Mouse (Mus musculus) spleen, adult 2 months (tissue): ENCODE data around the gene Sobp. TPM values are rescaled to one million over a fixed set of nuclear protein-coding genes. Genes with fewer than 3 reads are reported as not detected.

Source experiments
- DNase-seq, 2 experiments: peaks; one replicate each; pipeline versions ENCODE4 v3.0.0 to v3.0.0-alpha.2; 2012 to 2021; ENCODE audit warnings: low spot score in 2 of 2, low read depth in 1 of 2
- H3K27ac ChIP-seq: fragments of 200-500 bp; 2 replicates; pipeline ENCODE4 v1.5.1; 2012; ENCODE audit warnings: low read length, inconsistent platforms; ENCODE audit not compliant: insufficient read depth
- H3K27me3 ChIP-seq: fragments of 200-500 bp; 2 replicates; pipeline ENCODE4 v1.6.1; 2012; ENCODE audit warnings: mild to moderate bottlenecking, moderate library complexity, low read length, inconsistent platforms; ENCODE audit not compliant: control insufficient read depth, insufficient read depth
- H3K36me3 ChIP-seq: fragments of 200-500 bp; 2 replicates; pipeline ENCODE4 v1.6.1; 2012; ENCODE audit warnings: mild to moderate bottlenecking, low read length, inconsistent platforms; ENCODE audit not compliant: control insufficient read depth, insufficient read depth
- H3K4me1 ChIP-seq: fragments of 200-500 bp; 2 replicates; pipeline ENCODE4 v1.6.1; 2011; ENCODE audit warnings: inconsistent platforms; ENCODE audit not compliant: control insufficient read depth, insufficient read depth, insufficient read length
- H3K4me3 ChIP-seq: fragments of 200-500 bp; 2 replicates; pipeline ENCODE4 v1.5.1; 2011; ENCODE audit warnings: mild to moderate bottlenecking, inconsistent platforms; ENCODE audit not compliant: insufficient read depth, insufficient read length; ENCODE audit errors: extremely low read depth
- CTCF ChIP-seq: fragments of 200-500 bp; IDR thresholded peaks from 2 replicates; pipeline ENCODE4 v1.5.1; 2011; ENCODE audit warnings: mild to moderate bottlenecking, inconsistent platforms; ENCODE audit not compliant: insufficient read depth, insufficient read length, insufficient replicate concordance; ENCODE audit errors: extremely low read depth
- POLR2A ChIP-seq: fragments of 200-500 bp; IDR thresholded peaks from 2 replicates; pipeline ENCODE4 v1.6.1; 2011; ENCODE audit warnings: low read depth, low read length, inconsistent platforms
- whole genome bisulfite sequencing: fragments of 180-500 bp; shearing (Covaris S2); methylation state at CpG from one replicate; pipeline ENCODE4 v1.1.7; 2018; 5-methylcytosine and 5-hydroxymethylcytosine counted together
- polyA plus RNA-seq: library from polyadenylated mRNA; depleted of rRNA; stranded (reverse); fragments of >200 nt; gene quantifications from 2 replicates; pipeline ENCODE4 v1.2.3, GENCODE M21; 2012

The Sobp gene
- polyA plus RNA-seq, 1 experiment, result 0.02 TPM

DNA sequence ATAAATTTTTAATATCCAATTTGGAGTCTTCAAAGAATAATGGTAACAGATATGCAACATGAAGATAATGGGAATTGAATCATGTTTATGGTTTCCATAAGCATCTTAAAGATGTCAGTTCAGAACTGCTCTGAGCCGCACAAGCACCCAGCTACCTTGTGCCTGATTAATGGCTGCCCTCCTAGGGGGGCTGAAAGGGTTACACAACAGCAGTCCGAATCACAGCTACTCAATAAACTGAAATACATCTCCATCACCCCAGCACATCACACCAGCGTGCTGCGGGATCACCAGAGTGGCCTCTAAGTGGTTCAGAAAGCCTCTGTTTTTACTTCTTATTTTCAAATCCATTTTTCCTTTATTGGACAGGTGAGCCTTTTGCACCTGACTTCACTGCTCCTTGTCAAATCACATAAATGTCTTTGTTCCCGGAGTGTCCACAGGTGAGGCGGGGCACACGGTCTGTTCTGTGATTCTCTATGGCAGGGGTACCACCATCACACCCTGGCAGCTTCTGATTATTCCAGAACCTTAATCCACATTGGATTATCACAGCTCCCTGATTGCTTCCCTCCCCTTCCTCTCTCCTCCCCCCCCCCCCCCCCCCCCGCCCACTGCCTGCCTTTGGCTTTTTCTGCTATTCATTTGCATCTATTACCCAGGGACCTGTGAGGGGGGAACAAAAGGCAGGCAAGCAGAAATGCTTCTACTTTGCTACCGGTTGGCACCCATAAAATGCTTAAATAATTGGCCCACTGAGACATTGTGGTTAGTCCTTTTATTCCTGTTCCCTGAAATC, 90.8 kb downstream of the Sobp start:
- 78% methylated on average over 9 of the region's 9 CpGs for WGBS
- no peak overlapping the region for H3K4me3 ChIP-seq
- H3K36me3 ChIP-seq, result no peaks in the 10 kb centered on the region
- no peak for TF ChIP-seq POLR2A
- TF ChIP-seq CTCF, result no peak
- DNase-seq, result no peak
- H3K4me1 ChIP-seq, result no peaks in the 10 kb centered on the region
- no peak overlapping the region for H3K27ac ChIP-seq
- no peaks in the 10 kb centered on the region for H3K27me3 ChIP-seq

DNA sequence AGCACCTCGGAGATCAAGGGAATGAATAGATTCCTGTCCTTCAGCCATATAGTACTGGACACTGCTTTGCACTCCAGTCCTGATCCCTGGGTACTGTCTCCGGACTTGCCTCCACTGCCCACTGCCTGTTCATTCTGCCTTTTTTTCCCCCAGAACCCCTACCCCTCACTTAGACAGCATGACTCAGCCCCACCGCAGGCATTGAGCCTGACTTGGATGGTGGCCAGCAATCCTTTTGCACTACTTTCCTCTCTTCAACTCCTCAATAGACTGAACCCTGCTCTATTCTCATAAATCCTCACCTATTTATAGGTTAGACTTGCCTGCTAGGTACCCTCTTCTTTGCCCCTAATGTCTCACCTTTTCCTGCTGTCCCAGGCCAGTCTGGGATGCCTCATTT, 93.0 kb downstream of the Sobp start:
- no peak for DNase-seq
- WGBS, result 60% methylated on average over 3 of the region's 3 CpGs

DNA sequence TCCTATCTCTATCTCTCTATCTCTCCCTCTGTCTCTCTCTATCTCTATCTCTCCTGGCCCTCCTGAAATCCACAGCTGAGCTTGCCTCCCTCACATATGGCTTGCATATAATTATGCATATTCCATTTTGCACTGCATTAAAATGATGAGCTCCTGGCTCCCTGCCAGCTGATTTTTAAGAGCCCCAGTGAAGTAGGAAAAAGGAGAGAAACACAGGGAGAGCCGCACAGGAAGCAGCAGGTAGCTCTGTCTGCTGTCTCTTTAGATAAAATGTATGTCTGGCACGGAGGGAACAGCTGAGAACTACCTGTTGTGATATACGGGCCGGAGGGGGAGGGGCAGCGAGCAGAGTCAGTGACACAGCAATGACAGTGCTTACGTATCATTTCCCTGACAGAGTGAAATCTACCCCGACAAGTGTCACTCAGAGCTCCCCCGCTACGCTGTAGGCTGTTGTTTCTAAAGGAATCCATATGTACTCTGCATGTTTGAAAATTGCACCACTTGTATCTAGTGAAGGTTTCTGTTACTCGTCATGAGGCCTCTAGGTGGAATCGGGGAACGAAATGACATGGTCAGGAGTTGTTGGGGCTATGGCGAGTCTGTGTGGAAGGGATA, 98.7 kb downstream of the Sobp start:
- TF ChIP-seq POLR2A, result no peak
- no peak for TF ChIP-seq CTCF
- no peak for DNase-seq

More for the DNA sequence above, 93.0 kb downstream of the Sobp start:
- TF ChIP-seq CTCF (no peak), POLR2A (no peak)
- Histone ChIP-seq H3K4me3 (no peak overlapping the region), H3K4me1 (no peaks in the 10 kb centered on the region), H3K27ac (no peak overlapping the region), H3K27me3 (no peaks in the 10 kb centered on the region), H3K36me3 (no peaks in the 10 kb centered on the region)

GRCm38 (mm10) chr10:43073281-43073680, 101.0 kb downstream of the Sobp start:
- 84% methylated on average over 8 of the region's 8 CpGs for WGBS
- Histone ChIP-seq H3K36me3 (no peaks in the 10 kb centered on the region), H3K4me3 (no peak overlapping the region), H3K27ac (no peak overlapping the region), H3K4me1 (no peaks in the 10 kb centered on the region), H3K27me3 (no peaks in the 10 kb centered on the region)
- TF ChIP-seq POLR2A (no peak), CTCF (no peak)
- DNase-seq, result no peak

More for the DNA sequence above, 98.7 kb downstream of the Sobp start:
- Histone ChIP-seq H3K27ac (no peak overlapping the region), H3K27me3 (no peaks in the 10 kb centered on the region), H3K36me3 (no peaks in the 10 kb centered on the region), H3K4me1 (no peaks in the 10 kb centered on the region), H3K4me3 (no peak overlapping the region)
- 79% methylated on average over 13 of the region's 13 CpGs for WGBS

DNA sequence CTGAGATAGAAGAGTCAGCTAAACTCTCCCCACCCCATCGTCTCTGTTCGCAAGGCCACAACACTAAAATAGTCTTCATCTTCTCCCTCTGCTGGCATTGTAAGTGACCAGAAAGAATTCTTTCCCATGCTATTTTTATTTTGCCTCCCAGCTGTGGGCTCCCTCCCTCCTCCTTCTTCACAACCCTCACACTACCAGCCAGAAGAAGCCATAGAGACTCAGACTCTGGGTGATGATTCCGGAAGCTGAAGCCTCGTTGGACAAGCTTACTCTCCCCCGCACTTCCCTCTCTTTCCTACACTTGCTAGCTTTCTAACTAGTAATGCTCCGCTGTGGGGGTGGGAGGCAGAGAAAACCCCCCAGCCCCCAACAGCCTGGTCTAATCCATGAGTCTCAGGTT, 103.4 kb downstream of the Sobp start:
- Histone ChIP-seq H3K27ac (no peak overlapping the region), H3K4me3 (no peak overlapping the region), H3K4me1 (no peaks in the 10 kb centered on the region), H3K27me3 (no peaks in the 10 kb centered on the region), H3K36me3 (no peaks in the 10 kb centered on the region)
- no peak for DNase-seq
- no peak for TF ChIP-seq CTCF
- no peak for TF ChIP-seq POLR2A
- WGBS, result 91% methylated on average over 6 of the region's 6 CpGs

DNA sequence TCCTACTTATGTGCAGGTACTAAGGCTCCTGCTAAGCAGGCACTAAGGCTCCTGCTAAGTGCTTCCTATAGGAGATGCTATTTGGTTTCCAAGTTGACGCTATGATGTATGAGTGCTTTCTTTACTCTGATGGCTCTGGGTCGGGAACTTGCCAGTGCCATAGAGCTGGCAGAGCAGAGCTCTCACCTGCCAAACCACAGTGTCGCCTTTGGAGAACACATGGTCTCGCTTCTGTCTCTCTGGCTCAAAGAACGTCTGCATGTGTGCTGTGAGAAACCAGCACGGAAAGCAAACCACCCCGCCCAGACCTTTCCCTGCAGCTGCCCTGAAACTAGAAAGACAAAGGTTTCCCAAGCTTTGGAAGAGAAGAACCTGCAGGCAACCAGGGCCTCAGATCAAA, 109.0 kb downstream of the Sobp start:
- TF ChIP-seq CTCF (no peak), POLR2A (no peak)
- no peak for DNase-seq
- WGBS, result 84% methylated on average over 7 of the region's 7 CpGs
- Histone ChIP-seq H3K27me3 (no peaks in the 10 kb centered on the region), H3K36me3 (no peaks in the 10 kb centered on the region), H3K4me1 (no peaks in the 10 kb centered on the region), H3K27ac (no peak overlapping the region), H3K4me3 (no peak overlapping the region)

DNA sequence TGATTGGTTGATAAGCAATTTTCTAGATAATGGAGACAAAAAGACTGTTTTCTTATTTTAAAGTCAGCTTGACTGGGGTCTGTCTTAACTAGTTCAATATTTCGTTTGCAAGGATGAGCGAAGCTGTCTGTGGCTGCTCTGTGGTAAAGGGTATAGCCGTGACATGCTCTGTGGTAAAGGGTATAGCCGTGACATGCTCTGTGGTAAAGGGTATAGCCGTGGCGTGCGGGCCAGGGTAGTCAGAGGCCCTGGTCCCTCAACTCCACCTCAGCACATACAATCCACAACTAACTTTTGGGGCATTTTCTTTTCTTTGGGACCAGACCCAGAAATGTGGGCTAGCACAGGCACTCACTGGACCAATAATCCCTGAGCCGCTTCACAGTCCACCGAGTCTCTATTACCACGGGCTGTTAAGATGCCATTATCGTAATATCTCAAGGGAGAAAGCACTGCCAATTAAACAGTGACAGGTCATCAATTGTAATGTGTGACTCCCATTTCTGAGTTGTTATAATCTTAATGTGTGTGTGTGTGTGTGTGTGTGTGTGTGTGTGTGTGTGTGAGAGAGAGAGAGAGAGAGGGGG, 112.7 kb downstream of the Sobp start:
- DNase-seq, result no peak
- 85% methylated on average over 11 of the region's 11 CpGs for WGBS
- TF ChIP-seq CTCF (no peak), POLR2A (no peak)

More for the DNA sequence above, 112.7 kb downstream of the Sobp start:
- H3K27me3 ChIP-seq, result no peaks in the 10 kb centered on the region
- H3K4me3 ChIP-seq, result no peak overlapping the region
- H3K36me3 ChIP-seq, result no peaks in the 10 kb centered on the region
- H3K27ac ChIP-seq, result no peak overlapping the region
- H3K4me1 ChIP-seq, result no peaks in the 10 kb centered on the region
